Mouse (Mus musculus) forebrain, embryonic 12.5 days (tissue): ENCODE measurements around the gene Gab1. TPM values are rescaled to one million over a fixed set of nuclear protein-coding genes. Genes with fewer than 3 reads are reported as not detected.

Source experiments
- ATAC-seq: fragments of 200-750 bp; cut with Nextera tagmentation; 2 replicates; pipeline ENCODE4 v1.8.0; 2017; ENCODE audit warnings: moderate TSS enrichment; ENCODE audit not compliant: low FRiP score
- H3K27ac ChIP-seq: fragments of 300-500 bp; sonication (generic); 2 replicates; pipeline ENCODE4 v1.5.1; 2016; ENCODE audit warnings: mild to moderate bottlenecking
- H3K27me3 ChIP-seq: fragments of 300-500 bp; sonication (generic); 2 replicates; pipeline ENCODE4 v1.6.1; 2016; ENCODE audit warnings: mild to moderate bottlenecking
- H3K36me3 ChIP-seq: fragments of 300-500 bp; sonication (generic); replicated peaks from 2 replicates; pipeline ENCODE4 v1.6.1; 2016; ENCODE audit warnings: mild to moderate bottlenecking
- H3K4me1 ChIP-seq: fragments of 300-500 bp; sonication (generic); 2 replicates; pipeline ENCODE4 v1.6.1; 2016
- H3K4me2 ChIP-seq: fragments of 300-500 bp; sonication (generic); 2 replicates; pipeline ENCODE4 v1.6.1; 2016; ENCODE audit warnings: mild to moderate bottlenecking, moderate library complexity
- H3K4me3 ChIP-seq: fragments of 300-500 bp; sonication (generic); replicated peaks from 2 replicates; pipeline ENCODE4 v1.5.1; 2016; ENCODE audit warnings: mild to moderate bottlenecking
- H3K9ac ChIP-seq: fragments of 300-500 bp; sonication (generic); 2 replicates; pipeline ENCODE4 v1.6.1; 2016; ENCODE audit warnings: mild to moderate bottlenecking
- H3K9me3 ChIP-seq: fragments of 300-500 bp; sonication (generic); 2 replicates; pipeline ENCODE4 v1.6.1; 2016
- WGBS: fragments of 180-500 bp; shearing (Covaris S2); methylation state at CpG from one replicate; pipeline ENCODE4 v1.1.7; 2016; 5-methylcytosine and 5-hydroxymethylcytosine counted together
- polyA plus RNA-seq: library from polyadenylated mRNA; unstranded; fragments of >200 nt; fragmentation: Nextera tagmentation; extraction: Ambion mirVana; gene quantifications from 2 replicates; pipeline ENCODE4 v1.2.1, GENCODE M21; 2016

Gene Gab1
- polyA plus RNA-seq, 1 experiment from 2014 or later, result 15.3 TPM

DNA sequence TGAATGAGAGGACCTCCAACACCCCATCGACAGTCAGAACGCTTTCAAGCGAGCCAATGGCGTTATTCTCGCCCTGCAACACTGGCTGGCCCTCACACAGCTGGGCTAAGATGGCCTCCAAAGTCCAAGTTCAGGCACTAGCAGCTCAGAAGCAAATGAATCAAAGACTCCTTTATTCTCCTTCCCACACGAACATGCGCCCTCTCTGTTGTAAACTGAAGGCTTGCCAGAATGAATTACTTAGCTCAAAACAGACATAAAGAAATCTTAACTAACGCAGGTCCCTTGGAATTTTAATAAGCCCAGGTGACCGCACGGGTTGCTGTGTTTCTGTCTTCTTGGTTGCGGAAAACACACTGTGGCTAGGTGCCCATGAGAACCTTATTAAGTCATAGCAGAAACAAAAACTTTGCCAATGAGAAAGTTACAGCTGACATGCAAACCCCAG, 10.4 kb downstream of the Gab1 start:
- ATAC-seq, result peak; percentile 44; the same call in 1 of the 2 replicates
- Histone ChIP-seq H3K36me3 (no peaks in the 10 kb centered on the region), H3K27me3 (no peaks in the 10 kb centered on the region), H3K9me3 (no peaks in the 10 kb centered on the region), H3K4me1 (peaks cover 39% of the 10 kb centered on the region), H3K27ac (peak overlapping the region; percentile 73), H3K9ac (no peak overlapping the region), H3K4me3 (no peak overlapping the region), H3K4me2 (no peak overlapping the region)
- 37% methylated on average over 11 of the region's 11 CpGs for WGBS

DNA sequence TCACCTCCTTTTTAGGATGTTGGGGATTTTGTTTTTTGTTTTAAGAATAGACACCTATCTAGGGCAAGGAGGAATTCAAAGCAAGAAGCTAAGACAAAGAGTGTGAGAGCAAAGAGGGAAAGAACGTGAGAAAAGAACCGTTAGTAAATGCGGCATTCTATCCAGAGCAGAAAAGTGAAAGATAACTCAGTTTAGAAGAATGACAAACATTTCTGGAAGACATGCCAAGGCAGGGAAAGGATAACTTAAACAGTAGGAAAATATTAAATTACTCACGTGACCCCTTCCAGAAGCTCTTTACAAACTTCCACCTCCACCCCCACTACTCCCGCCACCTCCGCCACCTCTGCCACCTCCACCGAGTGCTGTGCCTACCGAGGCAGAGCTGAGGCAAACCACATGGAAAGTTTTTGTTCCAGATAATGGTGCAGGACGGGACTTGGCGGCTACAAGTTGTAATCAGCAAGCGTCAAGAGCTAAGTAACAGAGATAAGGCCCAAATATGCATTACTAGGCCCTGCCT, 11.5 kb downstream of the Gab1 start:
- Histone ChIP-seq H3K4me2 (no peak overlapping the region), H3K9me3 (no peaks in the 10 kb centered on the region), H3K4me3 (no peak overlapping the region), H3K9ac (no peak overlapping the region), H3K36me3 (no peaks in the 10 kb centered on the region), H3K27ac (no peak overlapping the region), H3K27me3 (no peaks in the 10 kb centered on the region), H3K4me1 (peaks cover 39% of the 10 kb centered on the region)
- WGBS, result 81% methylated on average over 11 of the region's 11 CpGs
- no peak for ATAC-seq

DNA sequence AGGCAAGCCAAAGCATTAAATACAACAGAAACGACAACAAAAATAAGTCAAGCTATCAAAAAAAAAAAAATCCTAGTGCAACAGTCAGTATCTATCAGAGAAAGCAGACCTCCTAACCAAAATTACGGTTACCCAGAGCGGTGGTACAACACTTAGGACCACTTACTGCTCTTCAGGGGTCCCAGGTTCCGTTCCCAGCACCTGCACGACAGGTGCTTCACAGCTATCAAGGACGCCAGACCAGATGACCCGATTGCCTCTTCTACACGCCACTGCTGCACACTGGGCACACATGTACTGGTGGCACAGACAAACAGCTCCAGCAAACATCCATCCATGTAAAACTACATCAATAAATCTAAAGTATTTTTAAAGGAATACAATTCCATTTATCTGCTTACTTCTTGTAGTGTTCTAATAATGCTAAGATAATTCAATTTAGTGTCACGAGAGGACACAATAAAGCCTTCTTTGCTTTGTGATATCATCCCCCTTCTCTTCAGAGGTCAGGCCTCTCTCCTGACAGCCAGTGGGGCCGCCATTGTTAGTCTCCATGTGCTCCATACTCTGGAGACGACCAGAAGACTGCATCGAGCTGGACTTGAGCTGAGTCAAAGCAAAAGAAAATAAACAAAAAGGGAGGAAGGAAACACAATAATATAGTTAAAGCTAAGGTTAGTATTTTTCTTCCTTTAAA, 12.2 kb downstream of the Gab1 start:
- no peaks in the 10 kb centered on the region for H3K9me3 ChIP-seq
- no peak overlapping the region for H3K9ac ChIP-seq
- H3K4me3 ChIP-seq, result no peak overlapping the region
- H3K4me1 ChIP-seq, result peaks cover 41% of the 10 kb centered on the region
- no peak overlapping the region for H3K27ac ChIP-seq
- H3K27me3 ChIP-seq, result no peaks in the 10 kb centered on the region
- H3K36me3 ChIP-seq, result no peaks in the 10 kb centered on the region
- H3K4me2 ChIP-seq, result no peak overlapping the region
- WGBS, result 87% methylated on average over 12 of the region's 12 CpGs
- ATAC-seq, result no peak

DNA sequence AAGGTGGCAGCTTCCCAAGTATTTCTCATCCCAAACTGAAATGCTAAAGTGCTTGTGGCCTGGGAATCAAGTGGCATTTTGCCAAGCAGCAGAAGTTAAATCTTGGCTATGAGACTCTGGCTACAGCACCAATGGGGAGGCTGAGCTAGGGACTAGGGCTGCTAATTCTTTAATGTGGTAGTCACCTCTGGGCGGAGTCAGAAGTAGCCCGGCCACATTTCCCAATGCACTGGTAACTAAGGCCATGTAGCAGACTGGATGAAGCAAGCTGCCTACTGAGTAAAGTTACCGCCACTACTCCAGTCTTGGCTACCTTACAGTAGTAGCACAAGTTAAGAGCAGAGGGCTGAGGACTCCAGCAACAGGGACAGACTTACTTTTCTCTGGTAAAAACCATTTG, 12.7 kb downstream of the Gab1 start:
- ATAC-seq, result no peak
- Histone ChIP-seq H3K36me3 (no peaks in the 10 kb centered on the region), H3K9me3 (no peaks in the 10 kb centered on the region), H3K9ac (no peak overlapping the region), H3K4me2 (no peak overlapping the region), H3K27ac (no peak overlapping the region), H3K27me3 (no peaks in the 10 kb centered on the region), H3K4me3 (no peak overlapping the region), H3K4me1 (peaks cover 38% of the 10 kb centered on the region)
- WGBS, result 94% methylated on average over 3 of the region's 3 CpGs

DNA sequence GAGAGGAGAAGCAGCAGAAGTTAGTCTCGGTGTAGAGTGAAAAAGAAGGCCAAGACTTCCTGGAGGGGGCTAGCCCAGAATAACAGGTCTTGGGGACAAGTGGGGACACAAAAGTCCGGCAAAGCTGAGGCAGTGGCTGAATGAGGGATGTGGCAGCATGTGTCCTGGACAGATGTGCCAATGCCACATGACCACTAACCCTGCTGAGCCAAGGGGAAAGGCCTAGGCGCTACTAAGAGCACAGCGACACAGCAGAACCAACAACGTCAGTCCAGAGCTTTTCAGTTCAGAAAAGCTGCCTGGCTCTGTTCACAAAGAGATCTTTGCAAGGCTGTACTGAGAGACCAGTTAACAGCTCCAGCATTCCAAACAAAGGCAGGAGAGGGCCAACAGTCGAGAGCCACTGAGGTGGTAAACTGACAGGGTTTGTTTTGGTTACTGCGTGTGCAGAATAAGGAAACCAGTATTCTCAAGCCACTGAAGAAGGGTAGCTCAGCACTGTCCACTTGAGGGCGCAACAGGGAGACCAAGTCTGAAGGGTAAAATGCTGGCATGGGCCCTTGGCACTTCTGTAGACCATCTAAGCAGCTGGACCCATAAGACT, 15.0 kb downstream of the Gab1 start:
- no peak overlapping the region for H3K4me2 ChIP-seq
- H3K9me3 ChIP-seq, result no peaks in the 10 kb centered on the region
- peaks cover 21% of the 10 kb centered on the region for H3K4me1 ChIP-seq
- no peak for ATAC-seq
- 66% methylated on average over 8 of the region's 8 CpGs for WGBS
- H3K9ac ChIP-seq, result no peak overlapping the region
- no peaks in the 10 kb centered on the region for H3K36me3 ChIP-seq
- H3K27ac ChIP-seq, result peak overlapping the region; percentile 27; the same call in 1 of the 2 replicates
- no peaks in the 10 kb centered on the region for H3K27me3 ChIP-seq
- no peak overlapping the region for H3K4me3 ChIP-seq

DNA sequence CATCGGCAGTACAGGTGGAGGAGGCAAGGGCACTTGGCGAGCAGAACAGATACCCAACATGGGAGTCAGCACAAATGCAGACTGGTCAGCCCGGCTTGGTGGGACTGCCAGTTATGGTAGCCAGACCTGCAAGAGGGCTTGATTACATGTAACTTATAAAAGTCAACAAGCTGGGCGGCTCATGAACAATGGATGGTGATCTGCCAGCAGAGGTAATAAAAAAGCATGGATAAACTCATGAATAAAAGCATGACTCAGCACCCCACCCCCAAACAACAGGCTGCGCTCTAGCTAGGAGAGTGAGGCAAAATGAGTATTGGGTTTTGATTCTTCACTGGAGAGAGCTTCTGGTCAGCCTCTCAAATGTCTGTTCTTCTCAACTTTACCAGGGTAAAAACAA, 16.9 kb downstream of the Gab1 start:
- ATAC-seq, result no peak
- H3K27me3 ChIP-seq, result no peaks in the 10 kb centered on the region
- 82% methylated on average over 5 of the region's 5 CpGs for WGBS
- no peaks in the 10 kb centered on the region for H3K9me3 ChIP-seq
- no peaks in the 10 kb centered on the region for H3K36me3 ChIP-seq
- no peak overlapping the region for H3K9ac ChIP-seq
- no peak overlapping the region for H3K4me3 ChIP-seq
- peaks cover 7% of the 10 kb centered on the region for H3K4me1 ChIP-seq
- no peak overlapping the region for H3K4me2 ChIP-seq
- H3K27ac ChIP-seq, result no peak overlapping the region

DNA sequence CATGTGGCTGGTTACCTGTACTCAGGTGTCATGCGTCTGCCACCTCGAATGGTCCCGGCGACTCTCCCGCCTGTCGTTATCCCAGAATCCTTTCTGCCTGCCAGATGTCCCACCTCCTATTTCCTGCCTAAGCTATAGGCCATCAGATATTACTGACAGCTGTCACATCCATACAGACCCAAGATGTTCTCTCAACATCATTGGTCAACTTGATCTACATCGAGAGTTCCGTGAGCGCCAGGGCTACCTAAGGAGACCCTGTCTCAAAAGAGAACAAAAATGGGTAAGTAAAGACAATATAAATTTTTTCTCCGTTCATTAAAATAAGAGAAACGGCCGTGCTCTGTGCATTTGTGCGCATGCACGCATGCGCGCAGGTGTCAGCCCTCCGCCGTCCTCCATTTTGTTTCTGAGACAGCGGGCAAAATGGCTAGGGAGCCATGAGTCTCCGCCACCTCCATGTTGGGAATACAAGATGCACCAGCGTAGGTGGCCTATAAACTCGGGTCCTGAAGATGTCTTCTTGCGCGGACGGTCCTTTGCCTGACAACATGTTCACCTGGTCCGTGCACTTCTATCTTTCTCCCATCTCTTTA, 21.0 kb downstream of the Gab1 start:
- H3K9me3 ChIP-seq, result no peaks in the 10 kb centered on the region
- no peak overlapping the region for H3K27ac ChIP-seq
- no peaks in the 10 kb centered on the region for H3K36me3 ChIP-seq
- H3K4me3 ChIP-seq, result no peak overlapping the region
- H3K4me1 ChIP-seq, result peaks cover 8% of the 10 kb centered on the region; the same call in 1 of the 2 replicates
- no peak for ATAC-seq
- 98% methylated on average over 26 of the region's 26 CpGs for WGBS
- H3K9ac ChIP-seq, result no peak overlapping the region
- H3K4me2 ChIP-seq, result no peak overlapping the region
- no peaks in the 10 kb centered on the region for H3K27me3 ChIP-seq

DNA sequence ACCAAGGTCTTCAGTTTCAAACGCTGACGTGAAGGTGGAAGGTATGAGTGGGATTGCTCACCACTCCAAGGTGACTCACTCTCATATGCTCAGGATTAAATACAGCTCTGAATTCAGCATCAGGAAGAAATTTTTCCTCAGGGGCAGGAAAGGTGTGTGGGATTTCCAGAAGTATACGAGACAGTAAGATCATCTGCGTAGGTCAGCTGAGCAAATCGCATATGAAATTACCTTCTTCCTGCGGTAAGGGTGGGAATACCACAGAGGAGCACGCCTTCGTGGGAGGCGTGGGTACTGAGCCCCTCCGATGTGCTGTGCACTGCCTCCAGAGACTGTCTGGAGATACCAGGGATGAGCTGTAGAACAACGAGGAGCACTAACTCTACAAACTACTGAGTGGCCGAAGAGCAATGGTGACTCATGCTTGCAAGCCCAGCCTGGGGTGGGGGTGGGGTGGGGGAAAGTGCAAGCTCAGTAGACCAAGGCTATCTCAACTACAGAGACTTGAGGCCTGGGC, 22.4 kb downstream of the Gab1 start:
- H3K27me3 ChIP-seq, result no peaks in the 10 kb centered on the region
- H3K9me3 ChIP-seq, result no peaks in the 10 kb centered on the region
- no peaks in the 10 kb centered on the region for H3K36me3 ChIP-seq
- no peak overlapping the region for H3K27ac ChIP-seq
- peaks cover 13% of the 10 kb centered on the region; the same call in 1 of the 2 replicates for H3K4me1 ChIP-seq
- 96% methylated on average over 12 of the region's 12 CpGs for WGBS
- no peak overlapping the region for H3K4me3 ChIP-seq
- no peak overlapping the region for H3K9ac ChIP-seq
- no peak overlapping the region for H3K4me2 ChIP-seq
- no peak for ATAC-seq

DNA sequence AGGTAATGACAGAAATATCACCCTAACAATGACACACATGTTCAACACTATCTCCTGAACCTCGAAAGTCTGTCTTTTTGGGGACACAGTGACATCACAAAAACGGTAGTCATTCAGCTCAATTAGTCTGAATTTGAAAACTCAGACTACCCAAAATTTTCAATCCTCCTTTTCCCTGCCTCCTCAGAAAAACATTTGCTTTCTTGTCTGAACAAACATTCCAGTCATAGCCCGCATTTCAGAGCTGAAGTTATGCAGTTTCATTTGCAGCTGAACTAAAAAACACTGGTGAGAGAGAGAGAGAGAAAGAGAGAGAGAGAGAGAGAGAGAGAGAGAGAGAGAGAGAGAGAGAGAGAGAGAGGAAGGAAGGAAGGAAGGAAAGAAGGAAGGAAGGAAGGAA, 23.2 kb downstream of the Gab1 start:
- no peak for ATAC-seq
- WGBS, result 84% methylated on average over 3 of the region's 3 CpGs
- H3K9ac ChIP-seq, result no peak overlapping the region
- H3K4me1 ChIP-seq, result peaks cover 13% of the 10 kb centered on the region; the same call in 1 of the 2 replicates
- H3K36me3 ChIP-seq, result no peaks in the 10 kb centered on the region
- H3K4me2 ChIP-seq, result no peak overlapping the region
- H3K4me3 ChIP-seq, result no peak overlapping the region
- no peaks in the 10 kb centered on the region for H3K9me3 ChIP-seq
- H3K27me3 ChIP-seq, result no peaks in the 10 kb centered on the region
- H3K27ac ChIP-seq, result no peak overlapping the region

DNA sequence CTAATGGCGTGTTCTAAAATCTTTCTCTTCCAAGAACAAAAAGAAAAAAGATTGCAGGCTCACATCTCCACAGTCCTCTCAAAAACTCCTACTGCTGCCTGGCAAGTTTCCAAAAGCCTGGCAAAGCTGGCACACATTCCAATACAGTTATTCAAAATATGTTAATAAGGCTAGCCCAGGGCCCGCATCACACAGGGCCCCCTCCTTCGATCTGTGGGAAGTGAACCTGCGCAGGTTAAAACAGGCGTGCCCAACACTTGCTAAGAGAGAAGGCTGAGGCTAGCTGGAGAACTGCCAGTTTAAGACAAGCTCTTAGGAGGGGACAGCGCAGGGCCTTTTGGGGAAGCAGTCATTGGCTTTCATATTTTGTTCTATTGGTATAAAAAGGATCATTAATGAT, 23.7 kb downstream of the Gab1 start:
- Histone ChIP-seq H3K4me2 (no peak overlapping the region), H3K27me3 (no peaks in the 10 kb centered on the region), H3K27ac (peak overlapping the region; percentile 50; the same call in 1 of the 2 replicates), H3K9ac (no peak overlapping the region), H3K36me3 (no peaks in the 10 kb centered on the region), H3K4me3 (no peak overlapping the region), H3K9me3 (no peaks in the 10 kb centered on the region), H3K4me1 (peaks cover 13% of the 10 kb centered on the region; the same call in 1 of the 2 replicates)
- WGBS, result 62% methylated on average over 6 of the region's 6 CpGs
- peak; percentile 81; the same call in 1 of the 2 replicates for ATAC-seq

DNA sequence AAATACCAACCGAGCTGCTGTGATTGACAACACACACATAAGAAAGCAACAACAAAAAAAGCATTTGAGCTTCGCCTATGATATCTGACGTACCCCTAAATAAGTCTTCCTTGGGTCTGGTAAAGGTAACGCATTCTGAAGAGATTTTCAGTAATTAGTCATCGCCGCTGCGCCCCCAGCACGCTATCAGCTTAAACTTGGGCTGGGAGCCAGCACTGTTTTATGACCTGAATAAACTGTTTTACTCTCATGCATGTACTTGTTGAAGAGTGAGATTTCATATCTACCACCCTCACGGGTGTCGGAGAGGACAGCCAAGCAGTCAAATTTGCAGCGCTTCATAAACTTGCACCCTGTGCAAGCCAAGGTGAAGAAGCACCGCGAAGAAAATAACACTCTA, 26.7 kb downstream of the Gab1 start:
- Histone ChIP-seq H3K27ac (no peak overlapping the region), H3K27me3 (no peaks in the 10 kb centered on the region), H3K4me1 (peaks cover 13% of the 10 kb centered on the region; the same call in 1 of the 2 replicates), H3K9me3 (no peaks in the 10 kb centered on the region), H3K4me2 (no peak overlapping the region), H3K4me3 (no peak overlapping the region), H3K36me3 (no peaks in the 10 kb centered on the region), H3K9ac (no peak overlapping the region)
- WGBS, result 81% methylated on average over 13 of the region's 13 CpGs
- no peak for ATAC-seq

DNA sequence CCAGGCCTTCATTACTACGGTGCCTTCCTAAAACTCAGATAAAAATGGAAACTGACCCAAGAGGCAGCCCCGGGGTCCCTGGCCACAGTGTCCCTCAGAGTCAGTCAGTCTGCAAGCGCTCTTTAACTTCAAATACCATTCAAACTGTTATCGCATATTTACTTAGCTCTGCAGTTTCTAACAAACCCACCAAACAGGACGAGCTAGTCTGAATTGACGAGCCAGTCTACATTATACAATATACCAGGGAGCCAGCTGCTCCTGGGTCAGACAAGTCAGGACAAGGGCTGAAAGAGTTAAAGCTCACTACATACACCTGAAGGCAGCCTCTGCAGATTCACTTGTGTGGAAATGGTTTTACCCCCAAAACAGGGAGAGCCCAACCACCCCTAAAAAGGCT, 27.1 kb downstream of the Gab1 start:
- no peak overlapping the region for H3K4me2 ChIP-seq
- H3K27me3 ChIP-seq, result no peaks in the 10 kb centered on the region
- 80% methylated on average over 6 of the region's 6 CpGs for WGBS
- H3K27ac ChIP-seq, result no peak overlapping the region
- ATAC-seq, result no peak
- no peaks in the 10 kb centered on the region for H3K9me3 ChIP-seq
- H3K36me3 ChIP-seq, result no peaks in the 10 kb centered on the region
- no peak overlapping the region for H3K4me3 ChIP-seq
- no peak overlapping the region for H3K9ac ChIP-seq
- H3K4me1 ChIP-seq, result peaks cover 13% of the 10 kb centered on the region; the same call in 1 of the 2 replicates
